Mouse (Mus musculus): ENCODE results near the gene Heatr1.

- no peak for TF ChIP-seq CTCF (IDR thresholded peaks at IDR 0.05; ENCODE audit: control insufficient read depth, insufficient read depth, insufficient replicate concordance, low read depth, low read length)
- TF ChIP-seq POLR2A (IDR thresholded peaks at IDR 0.05; ENCODE audit: control insufficient read depth, low read depth, low read length): no peak
Observed at GRCm38 (mm10) chr13:12454686-12455390, 60.0 kb downstream of the Heatr1 start.

Data from testis, adult 2 months (tissue).